Mouse (Mus musculus) heart, embryonic 15.5 days (tissue): ENCODE results near the gene Zfp704. TPM values are rescaled to one million over a fixed set of nuclear protein-coding genes. Genes with fewer than 3 reads are reported as not detected.

ENCODE experiments used
- ATAC-seq: fragments of 200-750 bp; cut with Nextera tagmentation; replicated peaks from 2 replicates; pipeline ENCODE4 v1.8.0; 2017; ENCODE audit warnings: low read depth, moderate TSS enrichment; ENCODE audit not compliant: insufficient number of reproducible peaks, insufficient read depth, low FRiP score
- H3K27ac ChIP-seq: fragments of 300-500 bp; sonication (generic); 2 replicates; pipeline ENCODE4 v1.5.1; 2015; ENCODE audit warnings: mild to moderate bottlenecking, inconsistent platforms
- H3K27me3 ChIP-seq: fragments of 300-500 bp; sonication (generic); 2 replicates; pipeline ENCODE4 v1.6.1; 2015; ENCODE audit warnings: inconsistent platforms
- H3K36me3 ChIP-seq: fragments of 300-500 bp; sonication (generic); 2 replicates; pipeline ENCODE4 v1.6.1; 2015; ENCODE audit warnings: mild to moderate bottlenecking, inconsistent platforms
- H3K4me1 ChIP-seq: fragments of 300-500 bp; sonication (generic); replicated peaks from 2 replicates; pipeline ENCODE4 v1.6.1; 2015; ENCODE audit warnings: inconsistent platforms
- H3K4me2 ChIP-seq: fragments of 300-500 bp; sonication (generic); 2 replicates; pipeline ENCODE4 v1.6.1; 2015; ENCODE audit warnings: inconsistent platforms, mild to moderate bottlenecking, moderate library complexity
- H3K4me3 ChIP-seq: fragments of 300-500 bp; sonication (generic); 2 replicates; pipeline ENCODE4 v1.5.1; 2015; ENCODE audit warnings: mild to moderate bottlenecking, inconsistent platforms
- H3K9ac ChIP-seq: fragments of 300-500 bp; sonication (generic); 2 replicates; pipeline ENCODE4 v1.6.1; 2015; ENCODE audit warnings: mild to moderate bottlenecking, inconsistent platforms
- H3K9me3 ChIP-seq: fragments of 300-500 bp; sonication (generic); replicated peaks from 2 replicates; pipeline ENCODE4 v1.6.1; 2016; ENCODE audit warnings: inconsistent platforms
- WGBS: fragments of 180-500 bp; shearing (Covaris S2); methylation state at CpG from one replicate; pipeline ENCODE4 v1.1.7; 2015; ENCODE audit warnings: mixed read lengths; 5-methylcytosine and 5-hydroxymethylcytosine counted together
- polyA plus RNA-seq: library from polyadenylated mRNA; unstranded; fragments of >200 nt; fragmentation: Nextera tagmentation; extraction: Ambion mirVana; gene quantifications from 2 replicates; pipeline ENCODE4 v1.2.1, GENCODE M21; 2015

Zfp704 gene
- polyA plus RNA-seq, 1 experiment from 2014 or later, result 5.6 TPM

DNA sequence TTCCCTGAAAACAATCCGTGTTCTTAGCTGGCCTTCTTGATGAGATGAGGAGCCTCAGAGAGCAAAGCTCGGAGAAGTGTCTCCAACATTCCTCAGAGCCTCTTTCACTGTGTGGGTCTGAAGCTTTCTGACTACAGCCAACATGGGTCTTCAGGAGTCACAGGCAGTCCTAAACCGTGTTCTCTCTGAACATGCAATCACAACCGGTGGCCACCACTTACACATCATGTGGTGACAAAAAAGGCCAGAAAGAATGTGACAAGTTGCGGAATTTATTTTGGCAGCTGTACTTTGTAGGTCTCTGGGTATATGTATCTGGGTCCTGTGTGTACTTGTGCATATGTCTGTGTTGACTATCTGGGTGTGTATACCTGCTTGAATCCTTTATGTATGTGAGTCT, 128.9 kb downstream of the Zfp704 start:
- WGBS, result 73% methylated on average over 5 of the region's 5 CpGs
- Histone ChIP-seq H3K4me1 (peaks cover 23% of the 10 kb centered on the region), H3K4me3 (no peak overlapping the region), H3K9me3 (no peaks in the 10 kb centered on the region), H3K27ac (peak overlapping the region; percentile 46), H3K4me2 (no peak overlapping the region), H3K27me3 (no peaks in the 10 kb centered on the region), H3K36me3 (no peaks in the 10 kb centered on the region), H3K9ac (no peak overlapping the region)
- no peak for ATAC-seq

DNA sequence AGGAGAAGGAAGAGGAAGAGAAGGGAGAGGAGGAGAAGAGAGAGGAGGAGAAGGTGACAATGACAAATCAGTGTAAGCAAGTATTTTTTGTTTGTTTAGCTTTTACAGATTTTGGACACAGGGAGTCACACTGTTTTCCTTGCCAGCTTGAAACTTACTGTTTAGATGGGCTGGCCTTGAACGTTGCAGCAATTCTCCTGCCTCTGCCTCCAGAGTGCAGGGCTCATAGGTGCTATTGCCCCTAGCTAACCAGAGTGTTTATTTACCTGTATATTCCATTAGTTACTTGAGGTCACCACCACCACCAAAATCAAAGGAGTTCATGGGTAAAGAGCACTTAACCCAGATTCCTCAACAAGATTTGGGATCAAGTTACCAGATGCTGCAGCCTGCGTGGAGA, 132.5 kb downstream of the Zfp704 start:
- Histone ChIP-seq H3K9ac (no peak overlapping the region), H3K4me1 (peaks cover 17% of the 10 kb centered on the region), H3K36me3 (no peaks in the 10 kb centered on the region), H3K27me3 (no peaks in the 10 kb centered on the region), H3K9me3 (no peaks in the 10 kb centered on the region), H3K4me3 (no peak overlapping the region), H3K4me2 (no peak overlapping the region), H3K27ac (no peak overlapping the region)
- ATAC-seq, result no peak
- 77% methylated on average over 2 of the region's 2 CpGs for WGBS

DNA sequence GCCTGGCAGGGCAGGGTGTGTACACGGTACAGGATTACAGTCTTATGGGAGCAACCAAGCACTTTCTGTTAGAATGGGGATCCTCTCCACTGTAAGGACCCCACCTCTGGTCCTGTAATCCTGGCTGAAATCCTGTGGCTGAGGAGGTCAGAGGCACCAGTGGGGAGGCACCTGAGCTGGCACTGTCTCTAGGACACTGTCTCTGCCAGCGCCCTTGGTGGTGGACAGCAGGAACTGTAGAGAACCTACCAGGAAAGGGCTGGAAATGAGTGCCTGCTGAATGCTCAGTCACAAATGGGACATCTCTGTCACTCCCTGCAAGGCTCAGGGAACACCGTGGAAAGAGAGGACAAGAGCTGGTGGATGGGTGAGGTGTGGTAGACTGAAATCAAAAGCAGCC, 133.5 kb downstream of the Zfp704 start:
- Histone ChIP-seq H3K36me3 (no peaks in the 10 kb centered on the region), H3K9ac (no peak overlapping the region), H3K27ac (no peak overlapping the region), H3K4me1 (peaks cover 9% of the 10 kb centered on the region), H3K4me3 (no peak overlapping the region), H3K4me2 (no peak overlapping the region), H3K9me3 (no peaks in the 10 kb centered on the region), H3K27me3 (no peaks in the 10 kb centered on the region)
- WGBS, result 92% methylated on average over 3 of the region's 3 CpGs
- no peak for ATAC-seq

DNA sequence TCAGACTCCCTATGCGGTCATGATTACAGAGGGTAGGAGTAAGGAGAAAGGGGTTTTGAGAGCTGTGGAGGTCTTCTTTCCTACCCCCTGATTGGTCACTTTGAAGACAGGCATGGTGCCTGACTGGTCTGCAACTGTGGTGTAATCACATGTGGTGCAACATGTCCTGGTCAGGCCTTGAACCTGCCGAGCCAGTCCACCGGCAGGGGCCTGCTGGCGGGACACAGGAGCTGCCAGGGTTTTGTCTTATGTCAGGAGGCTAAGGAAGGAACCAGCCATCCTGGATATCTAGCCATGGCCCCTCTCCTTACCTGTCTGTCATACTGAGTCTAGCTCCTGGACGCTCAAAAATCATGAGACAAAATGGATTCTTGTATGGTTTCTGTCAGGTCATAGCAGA, 134.4 kb downstream of the Zfp704 start:
- WGBS, result 89% methylated on average over 5 of the region's 5 CpGs
- Histone ChIP-seq H3K27me3 (no peaks in the 10 kb centered on the region), H3K9me3 (no peaks in the 10 kb centered on the region), H3K4me2 (no peak overlapping the region), H3K27ac (no peak overlapping the region), H3K9ac (no peak overlapping the region), H3K4me1 (0 out of 2 replicates have a peak, but pooled peaks cover 3% of the 10 kb centered on the region), H3K36me3 (no peaks in the 10 kb centered on the region), H3K4me3 (no peak overlapping the region)
- ATAC-seq, result no peak

DNA sequence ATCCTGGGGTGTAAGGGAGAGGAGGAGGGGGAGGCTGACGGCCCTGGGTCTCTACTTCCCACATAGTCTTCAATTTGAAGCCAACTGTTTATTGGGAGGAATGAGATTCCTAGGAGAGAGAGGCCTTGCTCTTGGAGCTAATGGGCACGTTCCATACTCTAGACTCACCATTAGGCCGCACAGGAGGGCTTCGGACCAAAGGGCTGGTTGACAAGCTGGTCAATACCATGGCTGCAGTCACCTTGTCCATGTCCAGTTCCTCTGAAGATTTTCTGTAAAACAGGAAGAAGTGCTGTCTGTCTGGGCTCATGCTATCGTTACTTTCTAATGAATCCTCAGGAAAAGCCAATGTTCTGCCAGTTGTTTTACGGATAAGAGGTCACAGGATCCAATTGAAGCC, 135.6 kb downstream of the Zfp704 start:
- H3K27me3 ChIP-seq, result no peaks in the 10 kb centered on the region
- no peak overlapping the region for H3K27ac ChIP-seq
- H3K4me2 ChIP-seq, result no peak overlapping the region
- H3K9me3 ChIP-seq, result no peaks in the 10 kb centered on the region
- ATAC-seq, result no peak
- WGBS, result 91% methylated on average over 6 of the region's 6 CpGs
- no peaks in the 10 kb centered on the region for H3K36me3 ChIP-seq
- no peak overlapping the region for H3K4me3 ChIP-seq
- H3K4me1 ChIP-seq, result 0 out of 2 replicates have a peak, but pooled peaks cover 3% of the 10 kb centered on the region
- H3K9ac ChIP-seq, result no peak overlapping the region

DNA sequence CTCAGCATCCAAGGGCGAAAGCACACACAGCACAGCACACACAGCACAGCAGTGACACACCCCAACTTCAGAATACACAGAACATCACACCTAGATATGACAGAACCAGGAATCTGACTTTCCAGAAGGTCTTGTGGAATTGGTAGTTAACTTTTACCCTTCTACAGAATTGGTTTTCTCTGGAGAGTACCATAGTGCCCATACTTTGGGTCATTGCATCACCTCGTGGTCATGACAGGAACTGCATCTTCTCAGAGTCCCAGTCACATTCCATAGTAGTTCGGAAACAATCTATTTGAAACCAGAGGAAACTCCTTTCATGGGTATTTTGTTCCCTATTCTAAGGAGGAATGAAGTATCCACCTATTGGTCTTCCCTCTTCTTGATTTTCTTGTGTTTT, 143.6 kb downstream of the Zfp704 start:
- WGBS, result 35% methylated on average over 3 of the region's 3 CpGs
- Histone ChIP-seq H3K4me2 (no peak overlapping the region), H3K36me3 (no peaks in the 10 kb centered on the region), H3K4me1 (0 out of 2 replicates have a peak, but pooled peaks cover 9% of the 10 kb centered on the region), H3K4me3 (no peak overlapping the region), H3K27ac (no peak overlapping the region), H3K9me3 (no peaks in the 10 kb centered on the region), H3K27me3 (no peaks in the 10 kb centered on the region), H3K9ac (no peak overlapping the region)
- ATAC-seq, result no peak

DNA sequence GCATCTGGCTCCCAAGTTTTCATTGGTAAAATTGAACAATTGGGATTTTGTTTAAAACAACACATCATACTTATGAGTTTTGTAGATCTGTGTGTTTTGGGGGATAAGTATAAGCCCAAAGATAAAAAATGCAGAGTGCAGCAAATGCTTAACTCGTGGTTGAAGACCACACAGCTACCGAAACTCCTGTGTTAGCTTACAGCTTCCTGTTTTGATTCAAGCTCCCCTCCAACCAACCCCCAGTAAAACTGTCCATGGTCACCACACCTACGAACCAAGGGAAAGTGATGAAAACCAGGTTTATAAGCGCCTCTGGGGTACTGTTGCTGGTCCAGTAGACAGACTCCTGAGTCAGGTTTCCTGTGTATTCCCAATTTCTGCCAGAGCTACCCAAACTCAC, 144.2 kb downstream of the Zfp704 start:
- Histone ChIP-seq H3K4me1 (0 out of 2 replicates have a peak, but pooled peaks cover 10% of the 10 kb centered on the region), H3K36me3 (no peaks in the 10 kb centered on the region), H3K9me3 (no peaks in the 10 kb centered on the region), H3K27ac (no peak overlapping the region), H3K9ac (no peak overlapping the region), H3K4me3 (no peak overlapping the region), H3K4me2 (no peak overlapping the region), H3K27me3 (no peaks in the 10 kb centered on the region)
- no peak for ATAC-seq
- WGBS, result 58% methylated on average over 4 of the region's 4 CpGs

DNA sequence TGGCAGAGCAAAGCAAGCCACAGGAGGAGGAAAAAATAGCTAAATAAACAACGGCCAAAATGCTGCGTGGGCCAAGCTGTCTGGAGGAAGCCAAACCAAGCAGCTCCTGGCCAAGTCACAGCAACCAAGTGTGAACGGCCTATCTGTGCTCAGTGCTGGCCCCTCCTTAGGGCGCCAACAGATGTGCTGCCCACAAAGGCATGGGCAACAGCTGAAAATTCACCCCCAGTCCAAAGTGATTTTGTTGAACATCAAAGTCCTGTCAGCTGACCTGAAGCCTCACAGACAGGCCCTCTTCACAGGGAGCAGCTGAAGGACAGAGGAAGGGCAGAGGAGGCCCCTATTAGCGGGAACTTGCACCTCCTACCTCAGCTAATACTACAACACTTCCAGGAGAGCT, 148.2 kb downstream of the Zfp704 start:
- no peaks in the 10 kb centered on the region for H3K27me3 ChIP-seq
- H3K4me2 ChIP-seq, result no peak overlapping the region
- WGBS, result 50% methylated on average over 5 of the region's 5 CpGs
- no peaks in the 10 kb centered on the region for H3K9me3 ChIP-seq
- no peaks in the 10 kb centered on the region for H3K36me3 ChIP-seq
- H3K4me3 ChIP-seq, result no peak overlapping the region
- H3K4me1 ChIP-seq, result 0 out of 2 replicates have a peak, but pooled peaks cover 10% of the 10 kb centered on the region
- H3K9ac ChIP-seq, result no peak overlapping the region
- ATAC-seq, result peak; percentile 76
- H3K27ac ChIP-seq, result peak overlapping the region; percentile 69

DNA sequence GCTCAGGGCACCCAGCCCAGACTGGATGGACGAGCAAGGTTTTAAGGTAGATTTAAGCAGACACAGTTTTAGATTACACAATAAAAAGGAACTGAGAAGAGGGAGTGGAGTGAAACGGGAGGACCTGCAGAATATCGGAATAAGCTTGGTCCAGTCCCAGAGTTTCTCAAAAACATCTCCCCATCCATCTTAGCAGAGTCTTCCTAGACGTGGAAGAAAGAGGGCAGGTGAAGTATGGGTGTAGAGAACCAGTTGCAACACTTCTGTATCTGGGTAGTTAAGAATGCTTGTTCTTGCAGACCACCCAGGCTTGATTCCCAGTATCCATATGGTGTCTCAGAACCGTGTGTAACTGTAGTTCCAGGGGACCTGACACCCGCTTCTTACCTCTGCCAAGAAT, 149.6 kb downstream of the Zfp704 start:
- no peak overlapping the region for H3K9ac ChIP-seq
- no peaks in the 10 kb centered on the region for H3K9me3 ChIP-seq
- 0 out of 2 replicates have a peak, but pooled peaks cover 10% of the 10 kb centered on the region for H3K4me1 ChIP-seq
- no peak overlapping the region for H3K27ac ChIP-seq
- ATAC-seq, result no peak
- H3K4me3 ChIP-seq, result no peak overlapping the region
- 81% methylated on average over 6 of the region's 6 CpGs for WGBS
- no peak overlapping the region for H3K4me2 ChIP-seq
- H3K36me3 ChIP-seq, result no peaks in the 10 kb centered on the region
- no peaks in the 10 kb centered on the region for H3K27me3 ChIP-seq

DNA sequence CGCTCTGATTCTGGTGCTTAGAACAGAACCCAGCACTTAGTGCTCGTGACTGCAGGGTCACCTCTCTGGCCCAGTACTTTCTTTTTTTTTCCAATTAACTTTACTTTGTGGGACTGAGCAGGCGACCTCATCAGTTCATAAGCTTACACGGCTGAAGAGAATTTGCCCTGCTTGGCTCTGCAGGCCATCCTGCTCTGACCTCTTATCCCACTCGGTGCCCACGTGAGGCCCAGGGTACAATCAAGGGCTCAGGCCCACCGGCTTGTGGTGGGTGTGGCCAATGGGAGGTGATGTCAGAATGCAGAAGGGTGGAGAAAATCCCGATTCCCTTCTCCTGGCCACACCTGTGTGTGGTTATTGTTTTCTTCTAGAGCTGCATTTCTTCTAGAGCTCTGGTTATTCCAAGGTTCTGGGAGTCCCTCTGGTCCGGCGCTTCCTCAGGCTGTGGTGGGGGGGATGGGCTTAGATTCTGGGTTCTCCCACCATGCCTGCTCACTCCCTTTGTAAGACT, 153.4 kb downstream of the Zfp704 start:
- ATAC-seq, result no peak
- H3K9ac ChIP-seq, result no peak overlapping the region
- no peaks in the 10 kb centered on the region for H3K36me3 ChIP-seq
- H3K4me1 ChIP-seq, result peaks cover 6% of the 10 kb centered on the region
- H3K27me3 ChIP-seq, result no peaks in the 10 kb centered on the region
- 70% methylated on average over 10 of the region's 10 CpGs for WGBS
- H3K9me3 ChIP-seq, result no peaks in the 10 kb centered on the region
- no peak overlapping the region for H3K4me3 ChIP-seq
- H3K4me2 ChIP-seq, result no peak overlapping the region
- no peak overlapping the region for H3K27ac ChIP-seq

DNA sequence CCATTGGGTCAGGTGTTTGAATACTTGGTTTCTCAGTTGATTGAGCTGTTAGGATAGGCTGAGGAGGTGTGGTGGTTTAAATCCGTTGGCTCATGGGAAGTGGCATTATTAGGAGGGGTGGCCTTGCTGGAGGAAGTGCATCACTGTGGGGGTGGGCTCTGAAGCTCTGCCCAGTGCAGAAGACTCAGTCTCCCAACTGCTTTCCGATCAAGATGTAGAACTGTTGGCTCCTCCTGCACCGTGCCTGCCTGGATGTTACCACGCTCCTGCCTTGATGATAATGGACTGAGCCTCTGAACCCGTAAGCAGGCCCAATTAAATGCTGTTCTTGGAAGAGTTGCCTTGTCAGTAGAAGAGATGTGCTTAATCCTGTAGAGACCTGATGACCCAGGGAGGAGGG, 154.5 kb downstream of the Zfp704 start:
- H3K36me3 ChIP-seq, result no peaks in the 10 kb centered on the region
- no peak overlapping the region for H3K4me2 ChIP-seq
- H3K4me3 ChIP-seq, result no peak overlapping the region
- WGBS, result 89% methylated on average over 5 of the region's 5 CpGs
- H3K27me3 ChIP-seq, result no peaks in the 10 kb centered on the region
- no peaks in the 10 kb centered on the region for H3K9me3 ChIP-seq
- H3K27ac ChIP-seq, result no peak overlapping the region
- ATAC-seq, result no peak
- no peak overlapping the region for H3K9ac ChIP-seq
- peaks cover 5% of the 10 kb centered on the region for H3K4me1 ChIP-seq

DNA sequence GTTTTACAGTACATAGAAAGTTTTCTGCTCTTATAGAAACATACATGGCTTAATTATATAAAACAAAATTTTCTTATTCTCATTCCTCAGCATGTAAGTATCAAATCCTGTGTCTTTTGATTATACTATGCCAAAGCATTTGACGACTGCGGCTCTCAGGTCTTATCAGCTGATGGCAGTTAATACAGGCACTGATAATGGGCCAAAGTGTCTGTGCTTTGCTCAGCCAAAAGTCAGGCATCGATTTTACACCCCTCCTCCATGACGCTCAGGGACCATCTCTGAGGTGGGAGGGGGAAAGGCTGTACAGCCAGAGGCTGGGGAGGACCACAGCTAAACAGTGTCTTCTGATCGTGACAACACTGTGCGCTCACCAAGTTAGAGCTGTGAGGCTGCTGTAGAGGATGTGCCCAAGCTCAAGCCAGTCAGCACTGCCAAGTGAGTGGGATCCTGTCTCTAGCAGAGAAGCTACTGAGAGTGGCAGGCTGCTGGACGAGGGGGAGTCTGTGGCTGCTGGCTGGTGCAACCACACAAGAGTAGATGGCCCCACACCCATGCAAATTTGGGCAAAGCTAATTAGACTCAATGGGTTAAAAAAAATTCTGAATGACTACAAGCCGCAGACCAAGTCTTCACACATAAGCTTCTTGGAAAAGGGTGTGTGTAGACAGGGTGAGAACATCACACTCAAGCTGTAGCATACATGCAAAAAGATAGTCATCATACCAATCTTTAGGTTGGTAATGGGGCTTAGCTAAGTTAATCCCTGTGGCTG, 155.1 kb downstream of the Zfp704 start:
- H3K4me1 ChIP-seq, result peaks cover 5% of the 10 kb centered on the region
- no peak overlapping the region for H3K4me3 ChIP-seq
- no peaks in the 10 kb centered on the region for H3K27me3 ChIP-seq
- H3K4me2 ChIP-seq, result no peak overlapping the region
- H3K36me3 ChIP-seq, result no peaks in the 10 kb centered on the region
- no peak overlapping the region for H3K9ac ChIP-seq
- no peak overlapping the region for H3K27ac ChIP-seq
- ATAC-seq, result no peak
- 49% methylated on average over 8 of the region's 8 CpGs for WGBS
- no peaks in the 10 kb centered on the region for H3K9me3 ChIP-seq
